Mouse (Mus musculus): Measurements from ENCODE around the gene Ccdc155.
A peak's percentile ranks its signal among the peaks of the same experiment; 100 is the strongest.
"Not testable (repeated sequence)": the region's sequence is repeated elsewhere in the genome, so short reads cannot be mapped to it uniquely, and the experiment has no call there.

The Ccdc155 gene

DNA sequence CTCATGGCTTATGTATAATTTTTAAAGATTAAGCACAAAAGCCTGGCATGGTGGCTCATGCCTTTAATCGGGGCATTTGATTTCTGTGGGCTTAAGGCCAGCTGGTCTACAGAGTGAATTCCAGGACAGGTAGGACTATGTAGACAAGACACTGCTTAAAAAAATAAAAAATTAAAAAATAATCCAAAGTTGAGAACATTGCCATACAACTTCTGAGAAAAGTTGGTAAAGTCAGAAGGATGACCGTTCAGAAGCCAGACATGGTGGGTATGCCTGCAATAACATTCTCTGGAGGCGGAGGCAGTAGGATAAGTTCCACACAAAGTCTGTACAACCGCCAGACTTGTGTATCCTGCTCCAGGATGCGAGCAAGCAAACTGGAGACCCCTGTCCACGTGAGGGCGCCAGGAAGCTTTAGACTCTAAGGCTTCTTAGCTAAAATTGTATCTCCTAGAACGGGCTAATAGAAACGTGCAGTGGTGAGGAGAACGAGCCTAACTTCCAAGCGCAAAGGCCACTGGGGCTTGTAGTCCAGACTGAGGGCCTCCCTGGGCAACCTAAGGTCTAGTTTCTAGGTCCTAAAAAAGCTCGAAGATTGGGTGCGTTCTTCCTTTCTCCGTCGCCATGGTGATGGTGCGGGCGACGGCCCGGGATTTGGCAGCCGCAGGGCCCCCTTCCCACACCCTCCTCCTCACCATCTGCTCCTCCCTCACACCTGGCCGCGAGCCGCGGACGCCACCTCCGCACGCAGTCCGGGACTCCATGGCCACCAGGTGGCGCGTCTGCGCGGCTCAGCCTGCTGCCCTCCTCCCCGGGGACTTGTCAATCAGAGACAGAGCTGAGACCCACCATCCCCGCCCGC lies 42.8 kb downstream of the Ccdc155 start:
- DNase-seq: peak; percentile 94

DNA sequence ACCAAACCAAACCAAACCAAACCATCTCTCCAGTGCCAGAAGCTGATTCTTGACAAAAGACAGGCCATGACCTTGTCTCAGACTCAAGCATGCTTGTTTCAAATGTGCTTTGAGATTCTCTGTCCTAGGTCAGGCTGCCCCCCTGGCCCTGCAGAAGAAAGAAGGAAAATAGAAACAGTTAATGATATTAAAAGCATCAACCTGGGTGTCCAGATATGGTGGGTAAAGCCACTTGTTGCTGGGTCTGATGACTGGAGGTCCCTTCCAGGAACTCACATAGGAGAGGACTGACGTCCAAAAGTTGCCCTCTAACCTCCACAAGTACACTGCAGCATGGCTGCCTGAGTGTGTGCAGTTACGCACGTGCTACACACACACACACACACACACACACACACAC lies 43.8 kb downstream of the Ccdc155 start:
- DNase-seq: no peak

DNA sequence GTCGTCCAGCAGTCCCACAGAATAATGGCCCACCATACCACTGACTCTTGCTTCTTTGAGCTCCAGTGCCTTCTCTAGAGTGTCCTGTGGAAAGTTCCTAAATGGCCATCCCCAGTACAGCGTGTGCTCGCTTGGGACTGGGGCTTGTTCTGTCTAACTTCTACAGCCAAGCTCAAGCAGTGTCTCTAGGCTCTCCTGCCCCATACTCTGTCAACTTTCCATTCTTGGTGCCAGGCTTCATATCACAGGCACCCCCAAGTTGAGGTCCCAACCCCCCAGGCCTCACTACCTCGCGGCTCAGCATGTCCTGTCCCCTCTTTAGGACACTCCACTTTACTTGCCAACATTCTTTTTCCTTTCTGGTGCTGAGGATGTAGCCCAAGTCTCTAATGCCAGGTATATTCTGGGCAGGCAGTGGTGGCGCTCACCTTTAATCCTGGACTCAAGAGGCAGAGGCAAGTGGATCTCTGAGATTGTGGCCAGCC lies 44.3 kb downstream of the Ccdc155 start:
- no peak for DNase-seq

DNA sequence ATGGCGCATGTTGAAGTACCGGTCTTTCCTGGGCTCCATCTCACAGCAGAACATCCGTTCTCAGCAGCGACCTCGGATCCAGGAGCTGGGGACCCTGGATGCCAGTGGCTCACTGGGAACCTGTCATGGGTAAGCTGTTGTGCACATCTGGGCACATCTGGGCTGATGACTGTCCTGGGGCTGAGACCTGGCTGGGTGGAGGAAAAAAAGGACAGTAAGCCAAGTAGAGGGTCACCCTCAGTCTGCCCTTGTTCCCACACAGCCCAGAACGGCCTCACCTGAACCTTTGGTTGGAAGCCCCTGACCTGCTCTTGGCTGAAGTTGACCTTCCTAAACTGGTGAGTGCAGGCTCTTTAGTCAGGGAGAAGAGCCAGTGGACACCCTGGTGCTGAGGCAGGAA lies 45.7 kb downstream of the Ccdc155 start:
- no peak for DNase-seq

DNA sequence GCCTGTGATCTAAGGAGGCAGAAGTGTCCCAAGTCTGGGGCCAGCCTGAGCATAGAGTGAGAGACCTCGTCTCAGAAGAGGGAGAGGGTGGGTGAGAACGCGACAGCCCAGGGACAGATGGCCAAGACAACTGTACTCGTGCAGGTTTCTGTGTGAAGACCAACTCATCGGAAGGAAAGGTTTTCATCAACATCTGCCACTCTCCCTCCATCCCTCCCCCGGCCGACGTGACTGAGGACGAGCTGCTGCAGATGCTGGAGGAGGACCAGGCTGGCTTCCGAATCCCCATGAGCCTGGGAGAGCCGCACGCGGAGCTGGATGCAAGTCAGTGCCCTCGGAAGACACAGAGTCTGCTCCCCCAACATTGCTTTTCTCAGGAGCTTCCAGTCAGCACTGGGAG lies 47.2 kb downstream of the Ccdc155 start:
- DNase-seq: no peak

DNA sequence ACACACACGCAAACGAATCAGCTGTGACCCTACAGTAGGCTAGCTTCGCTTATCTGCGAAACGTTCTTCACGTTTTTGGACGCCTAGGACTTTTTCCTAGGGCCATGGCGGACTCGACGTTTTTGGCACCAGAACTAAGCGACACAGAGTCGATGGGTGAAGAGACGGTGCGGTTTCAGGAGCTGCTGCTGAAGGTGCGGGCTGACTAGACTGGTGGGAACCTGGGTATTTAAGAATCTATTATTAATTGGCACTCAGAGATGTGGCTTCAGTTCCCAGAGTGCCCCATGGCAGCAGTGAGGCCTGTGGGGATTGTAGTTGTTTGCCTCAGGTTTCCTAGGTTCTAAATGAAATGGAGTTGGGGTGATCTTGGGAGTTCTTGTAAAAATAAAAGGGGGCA lies 48.5 kb downstream of the Ccdc155 start:
- DNase-seq: no peak

DNA sequence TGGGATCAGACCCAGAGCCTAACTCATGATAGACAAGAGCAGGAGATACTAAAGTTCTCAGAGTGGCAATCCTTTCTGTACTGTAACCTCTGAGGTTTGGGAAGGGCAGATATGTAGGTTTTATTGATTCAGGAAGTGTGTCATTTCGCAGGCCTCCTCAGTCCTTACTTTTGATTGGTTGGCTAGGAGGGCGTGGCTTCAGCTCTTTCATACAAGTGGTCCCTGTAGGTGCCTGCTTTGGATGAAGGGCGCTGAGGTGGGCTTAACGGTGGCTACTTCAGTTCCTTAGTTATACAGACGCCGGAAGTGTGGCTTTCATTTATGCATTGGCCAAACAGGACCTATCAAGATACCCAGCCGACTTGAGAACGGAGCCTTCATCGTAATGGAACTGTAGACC lies 49.1 kb downstream of the Ccdc155 start:
- DNase-seq: no peak

DNA sequence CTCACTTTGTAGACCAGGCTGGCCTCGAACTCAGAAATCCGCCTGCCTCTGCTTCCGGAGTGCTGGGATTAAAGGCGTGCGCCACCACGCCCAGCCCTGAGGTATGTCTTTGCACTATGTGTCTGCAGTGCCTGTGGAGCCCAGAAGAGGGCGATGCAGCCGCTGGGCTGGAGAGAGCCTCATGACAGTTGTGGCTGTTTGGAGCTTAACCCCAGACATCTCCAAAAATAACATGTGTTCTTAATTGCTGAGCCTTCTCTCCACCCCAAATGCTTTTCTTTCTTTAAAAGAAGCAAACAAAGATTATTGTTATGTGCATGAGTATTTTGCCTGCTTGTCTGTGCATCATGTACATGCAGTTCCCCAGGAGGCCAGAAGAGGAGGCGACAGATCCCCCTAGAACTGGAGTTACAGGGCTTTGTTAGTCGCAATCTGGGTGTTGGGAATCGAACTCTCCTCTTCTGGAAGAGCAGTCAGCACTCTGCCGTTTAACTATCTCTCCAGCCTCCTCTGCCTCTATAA lies 49.6 kb downstream of the Ccdc155 start:
- DNase-seq: peak; percentile 50

DNA sequence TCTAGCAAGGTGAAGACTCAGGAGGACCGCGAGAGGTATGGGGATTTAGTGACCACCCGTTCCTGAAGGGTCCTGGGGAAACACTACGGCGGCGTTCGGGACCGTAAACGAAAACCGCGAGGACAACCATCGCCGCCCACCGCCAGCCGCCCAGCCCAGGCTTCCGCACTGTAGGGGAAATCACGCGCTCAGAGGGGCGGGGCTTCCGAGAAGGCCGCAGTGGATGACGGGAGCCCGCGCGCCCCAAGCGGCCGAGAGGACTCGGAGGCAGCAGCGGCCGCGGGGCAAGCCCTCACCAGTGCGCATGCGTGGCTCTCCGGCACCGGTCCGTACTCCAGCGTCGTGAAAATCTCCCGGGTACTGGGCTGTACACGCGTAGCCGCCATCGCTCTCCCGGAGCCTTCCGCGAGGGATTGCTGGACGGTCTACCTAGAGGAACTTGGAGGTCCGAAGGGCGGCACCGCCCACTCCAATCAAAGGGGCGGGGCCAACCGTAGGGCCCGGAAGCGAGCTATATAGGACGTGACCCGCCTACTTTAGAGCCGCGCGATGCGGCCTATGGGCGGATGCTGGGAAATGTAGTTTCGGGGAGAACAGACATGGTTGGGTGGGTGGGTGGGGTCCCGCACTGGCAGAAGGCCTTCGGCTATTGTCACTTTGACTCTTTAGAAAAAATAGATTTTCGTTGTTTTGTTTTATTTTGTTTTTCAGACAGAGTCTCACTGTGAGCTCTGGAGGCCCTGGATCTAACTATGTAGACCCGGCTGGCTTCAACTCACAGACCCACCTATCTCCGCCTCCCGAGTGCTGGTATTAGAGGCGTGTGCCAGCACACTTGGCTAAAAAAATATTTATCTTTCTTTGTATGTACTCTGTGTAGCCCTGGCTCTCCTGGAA lies 50.3 kb downstream of the Ccdc155 start, which contains the start of the genes Pih1d1 and Aldh16a1:
TSS of gene Pih1d1 (plus strand) at position 208 of the 897 bp plus-strand sequence.
TSS of gene Aldh16a1 (minus strand) at position 489 of the 897 bp plus-strand sequence.
- DNase-seq: peak; percentile 98

DNA sequence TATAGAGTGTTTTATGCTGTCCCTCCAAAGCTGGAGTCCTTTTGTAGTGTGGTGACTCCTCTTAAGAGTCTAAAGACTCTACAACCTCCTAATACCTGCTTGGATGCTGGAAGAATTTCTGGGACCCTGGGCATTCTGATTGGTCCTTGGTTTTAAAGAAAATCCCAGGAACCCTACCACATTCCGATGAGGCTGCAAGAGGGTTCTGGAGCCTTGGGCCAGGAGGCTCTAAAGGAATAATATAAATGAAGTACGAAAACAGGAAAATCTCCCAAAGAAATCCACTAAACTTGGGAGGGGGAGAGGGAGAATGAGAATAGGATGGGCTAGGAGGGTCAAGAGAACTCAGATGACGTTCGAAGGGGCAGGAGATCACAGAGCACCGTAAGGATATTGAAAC lies 51.1 kb downstream of the Ccdc155 start:
- DNase-seq: no peak

DNA sequence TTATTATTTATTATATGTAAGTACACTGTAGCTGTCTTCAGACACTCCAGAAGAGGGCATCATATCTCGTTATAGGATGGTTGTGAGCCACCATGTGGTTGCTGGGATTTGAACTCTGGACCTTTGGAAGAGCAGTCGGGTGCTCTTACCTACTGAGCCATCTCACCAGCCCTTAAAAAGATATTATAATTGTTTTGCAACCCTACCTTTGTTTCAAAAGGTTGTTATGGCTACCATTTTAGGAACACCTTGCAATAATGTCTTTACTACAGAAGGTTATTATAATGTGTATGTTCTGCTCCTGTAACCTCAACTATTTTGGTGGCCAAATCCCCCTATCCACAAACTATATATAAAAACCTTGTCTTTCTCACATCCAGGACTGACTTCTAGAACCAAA lies 51.6 kb downstream of the Ccdc155 start:
- not testable (repeated sequence) for DNase-seq

DNA sequence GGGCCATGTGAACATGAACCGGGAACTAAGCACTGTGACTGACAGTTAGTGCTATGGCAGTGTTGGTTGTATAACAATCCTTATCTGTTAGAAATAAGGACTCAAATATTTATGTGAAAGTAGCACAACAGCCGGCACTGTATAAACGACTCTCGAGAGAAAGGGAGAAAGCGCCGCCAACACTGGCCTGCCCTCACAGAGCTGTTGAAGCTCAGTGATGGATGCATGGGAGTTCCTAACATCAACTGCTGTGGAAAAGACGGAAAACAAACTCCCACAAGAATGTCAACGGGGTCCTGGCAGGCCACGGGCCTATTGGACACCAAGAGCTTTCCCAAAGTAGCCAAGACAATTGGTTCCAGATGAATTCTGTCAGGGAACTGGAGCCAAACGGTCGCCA lies 53.4 kb downstream of the Ccdc155 start:
- no peak for DNase-seq

DNA sequence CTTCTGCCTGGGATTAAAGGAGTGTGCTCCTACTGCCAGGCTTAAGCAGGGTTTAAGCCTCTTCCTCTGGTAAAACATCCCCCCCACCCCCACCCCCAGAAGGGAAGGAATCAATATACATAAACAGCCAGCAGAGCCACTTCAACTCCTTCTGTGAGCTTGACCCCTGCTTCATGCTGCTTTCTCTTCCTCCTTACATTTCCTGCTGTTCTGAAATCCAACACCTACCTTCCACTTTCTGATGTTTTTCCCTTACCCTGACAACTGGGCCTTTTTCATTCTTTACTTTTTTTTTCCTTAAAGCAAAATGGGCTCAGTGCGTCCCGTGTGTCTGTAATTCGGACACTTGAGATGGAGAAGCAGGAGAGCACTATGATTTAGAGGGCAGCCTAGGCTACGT lies 54.4 kb downstream of the Ccdc155 start:
- no peak for DNase-seq

DNA sequence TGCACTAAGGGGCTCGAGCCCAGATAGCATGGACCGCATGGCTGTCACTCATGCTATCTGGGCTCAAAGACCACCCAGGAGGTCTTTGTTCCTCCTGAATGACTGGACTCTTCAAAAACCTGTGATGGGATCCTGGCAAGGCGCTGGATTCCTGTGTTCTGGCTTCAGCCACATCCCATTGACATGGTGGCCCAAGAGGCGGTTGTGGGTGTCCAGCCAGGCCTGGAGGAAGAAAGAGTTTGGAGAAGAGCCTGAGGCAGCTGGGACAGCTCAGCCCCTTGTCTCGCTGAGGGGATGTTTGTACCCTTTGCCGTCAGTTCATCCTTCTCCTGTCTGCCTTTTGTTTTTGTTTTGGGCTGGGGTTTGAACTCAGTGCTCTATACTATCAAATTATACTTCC lies 55.1 kb downstream of the Ccdc155 start:
- no peak for DNase-seq

DNA sequence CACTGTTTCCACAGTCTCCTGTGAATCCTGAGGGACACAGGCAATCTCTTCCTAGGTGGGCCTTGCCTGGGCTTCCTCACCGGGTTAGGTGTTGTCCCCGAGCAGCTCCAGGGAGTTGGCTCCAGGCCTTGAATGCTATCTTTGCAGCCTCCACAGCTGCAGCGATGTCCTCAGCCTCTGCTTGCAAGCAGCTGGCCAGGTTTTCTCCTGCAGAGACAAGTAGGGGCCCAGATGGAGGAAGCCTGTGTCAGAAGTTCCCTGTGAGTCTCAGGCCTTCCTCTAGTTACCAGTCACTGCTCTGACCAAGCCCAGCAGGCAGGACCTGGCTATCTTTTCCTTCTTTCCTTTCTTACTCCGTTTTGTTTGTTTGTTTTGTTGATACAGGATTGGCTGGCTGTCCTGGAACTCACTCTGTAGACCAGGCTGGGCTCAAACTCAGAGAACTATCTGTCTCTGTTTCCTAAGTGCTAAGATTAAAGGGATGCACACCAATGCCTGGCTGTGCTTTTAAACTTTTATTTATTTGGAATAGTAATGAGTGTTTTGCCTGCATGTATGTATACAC lies 56.1 kb downstream of the Ccdc155 start:
- DNase-seq: no peak

DNA sequence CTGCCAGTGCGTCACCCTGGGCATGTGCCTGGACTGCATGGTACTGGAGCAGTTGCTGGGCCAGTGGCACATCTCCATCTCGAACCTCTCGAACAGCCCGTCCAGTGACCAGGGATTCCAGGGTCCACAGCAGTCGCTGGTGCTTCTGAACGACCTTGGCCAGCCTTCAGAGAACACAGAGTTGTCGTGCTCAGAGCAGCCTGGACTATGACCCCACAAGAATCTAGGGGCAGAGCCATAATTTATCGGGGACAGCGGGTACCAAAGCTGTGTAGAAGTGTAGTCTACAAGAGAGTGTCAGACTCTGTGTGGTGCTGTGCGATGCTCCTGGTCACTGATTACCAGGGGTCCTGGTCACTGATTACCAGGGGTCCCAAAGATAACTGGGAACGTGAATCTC lies 56.8 kb downstream of the Ccdc155 start:
- DNase-seq: no peak

DNA sequence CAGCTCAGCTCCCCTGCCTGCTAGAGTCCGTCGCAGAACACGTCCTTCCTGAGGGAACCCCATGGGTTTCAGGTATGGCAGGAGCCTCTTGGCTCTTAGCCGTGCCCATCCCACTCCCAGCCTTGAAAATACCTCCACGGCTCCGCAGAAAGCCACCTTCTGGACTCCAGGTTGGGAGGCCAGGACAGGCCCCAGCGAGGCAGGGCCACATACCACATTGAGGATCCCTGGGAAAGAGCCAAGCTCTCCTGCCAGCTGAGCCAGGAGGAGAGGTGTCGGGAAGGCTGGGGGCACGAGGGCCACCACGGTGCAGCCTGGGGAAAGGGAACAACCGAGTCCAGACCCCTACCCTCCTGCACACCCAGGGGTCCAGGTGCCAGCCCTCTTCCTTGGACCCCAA lies 57.4 kb downstream of the Ccdc155 start:
- no peak for DNase-seq

DNA sequence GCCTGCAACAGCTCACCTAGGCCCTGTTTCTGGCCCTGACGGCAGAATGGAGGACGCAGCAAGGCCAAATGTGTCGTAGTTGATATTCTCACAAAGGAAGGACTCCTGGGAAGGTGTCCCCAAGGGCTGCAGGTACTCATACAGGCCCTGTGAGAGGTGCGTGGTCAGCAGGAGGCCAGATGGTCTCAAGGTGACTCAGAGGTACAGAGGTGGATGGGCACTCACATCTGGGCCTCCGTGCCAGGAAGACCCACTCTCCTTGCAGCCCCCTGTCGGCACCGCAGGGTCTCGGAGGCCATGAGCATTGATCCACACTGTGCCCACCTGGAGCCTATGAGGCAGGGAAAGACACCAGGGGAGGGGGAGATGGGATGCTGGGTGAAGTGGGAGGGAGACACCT lies 59.2 kb downstream of the Ccdc155 start:
- DNase-seq: no peak

DNA sequence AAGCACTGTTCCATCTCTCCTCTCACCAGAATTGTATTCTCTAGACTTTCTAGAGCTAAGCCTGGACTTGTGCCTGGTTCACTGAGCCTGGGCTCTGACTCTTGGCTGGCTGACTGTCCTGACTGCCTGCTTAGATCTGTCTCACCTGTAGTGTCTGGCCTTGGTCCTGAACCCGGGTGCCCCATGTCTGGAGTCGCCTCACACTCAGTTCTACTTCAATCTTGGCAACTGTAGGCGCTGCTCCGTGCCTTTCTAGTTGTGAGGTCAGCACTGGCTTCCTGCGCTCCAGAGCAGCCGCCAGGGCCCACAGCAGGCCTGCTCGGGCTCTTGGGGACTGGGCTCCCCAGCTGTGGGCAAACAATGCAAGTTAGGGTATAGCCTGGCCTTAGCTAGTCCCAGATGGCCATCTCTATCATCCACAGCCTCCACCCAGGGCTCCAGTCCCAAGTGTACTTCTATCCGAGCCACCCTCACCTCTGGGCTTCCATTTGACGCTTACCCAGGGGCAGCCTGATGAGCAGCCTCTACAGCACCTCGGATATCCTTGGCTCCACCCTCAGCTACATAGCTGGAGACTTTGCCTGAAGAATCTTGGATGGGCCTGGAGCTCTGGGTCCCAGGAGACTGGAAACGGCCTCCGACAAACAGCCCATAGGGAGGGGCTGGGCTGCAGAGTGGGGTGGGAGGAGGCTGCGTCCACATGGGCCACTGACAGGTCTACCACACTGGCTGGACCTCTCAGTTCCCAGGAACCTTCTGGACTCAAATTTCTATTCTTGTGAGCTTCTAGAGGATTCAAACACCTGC lies 60.1 kb downstream of the Ccdc155 start:
- no peak for DNase-seq

DNA sequence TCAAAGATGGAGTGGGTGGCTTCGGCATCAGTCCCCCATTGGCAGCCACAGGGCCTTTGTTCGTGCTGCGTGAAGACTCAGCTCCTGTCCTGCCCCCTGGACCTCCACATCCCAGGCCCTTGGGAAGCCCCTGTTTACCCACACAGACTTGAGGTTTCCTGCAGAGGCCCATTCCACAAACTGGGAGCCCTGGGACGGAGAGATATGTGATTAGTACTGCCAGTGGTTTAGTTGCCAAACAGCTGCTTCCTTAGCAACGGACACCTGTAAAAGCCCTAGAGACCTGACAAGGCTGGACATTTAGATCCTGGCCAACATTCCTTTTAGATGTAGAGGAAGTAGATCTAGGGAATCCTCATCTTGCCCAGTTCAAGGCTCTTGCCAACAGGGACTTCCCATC lies 62.8 kb downstream of the Ccdc155 start:
- peak; percentile 7 for DNase-seq

DNA sequence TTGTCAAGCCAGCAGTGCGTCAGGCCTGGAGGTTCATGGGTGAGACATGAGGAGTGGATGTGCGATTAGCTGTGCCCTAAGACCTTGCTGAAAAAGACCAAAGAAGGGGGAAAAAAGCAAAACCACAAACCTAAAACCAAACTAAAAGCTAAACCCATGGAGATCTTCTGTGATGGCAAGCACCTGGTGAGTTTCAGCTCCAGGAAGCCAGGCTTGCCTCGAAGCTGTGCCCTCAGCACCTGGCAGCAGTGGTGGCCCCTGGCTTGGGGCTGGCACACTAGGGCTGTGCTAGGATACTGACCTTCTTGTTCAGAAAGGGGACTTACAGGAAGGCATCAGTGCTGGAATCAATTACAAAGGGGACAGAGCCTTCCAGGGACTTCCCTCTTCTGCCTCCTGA lies 63.4 kb downstream of the Ccdc155 start:
- DNase-seq: peak; percentile 61
